Mouse (Mus musculus): ENCODE data around the gene Rps6ka3. TPM values are rescaled to one million over a fixed set of nuclear protein-coding genes. Genes with fewer than 3 reads are reported as not detected.

Rps6ka3 gene
- total RNA-seq (2021) = 10 to 100 TPM; 48.6 to 50.8 TPM
- long read RNA-seq, experiment 1, partial matches to known transcripts = 0 of 5 reads
- long read RNA-seq, experiment 1, other reads (novel, unspliced or antisense) = 5 of 5 reads
- long read RNA-seq, experiment 2, partial matches to known transcripts = 1 of 5 reads
- long read RNA-seq, experiment 2, other reads (novel, unspliced or antisense) = 4 of 5 reads

- no peak for DNase-seq
- intact Hi-C loops (cut with DNase I) = no loop called here
Observed at GRCm38 (mm10) chrX:159210007-159210406, at the start of gene Rps6ka3. Rps6ka3 (plus strand) TSS chrX:159210307.

- intact Hi-C loops (cut with DNase I) = loop anchor here (5.0 kb wide), 1 partner anchor 48 kb away; no protein-coding TSS in a partner anchor
- DNase-seq = no peak
Observed at GRCm38 (mm10) chrX:159169200-159169599, 40.9 kb upstream of the Rps6ka3 start.

GRCm38 (mm10) chrX:159171579-159171978 is 38.5 kb upstream of the Rps6ka3 start:
- no peak for DNase-seq
- intact Hi-C loops (cut with DNase I) = no loop called here

GRCm38 (mm10) chrX:159191581-159191980 is 18.5 kb upstream of the Rps6ka3 start:
- intact Hi-C loops (cut with DNase I) = no loop called here

GRCm38 (mm10) chrX:159199495-159199894 is 10.6 kb upstream of the Rps6ka3 start:
- DNase-seq = no peak
- intact Hi-C loops (cut with DNase I) = no loop called here

More at GRCm38 (mm10) chrX:159191581-159191980, 18.5 kb upstream of the Rps6ka3 start:
- DNase-seq = no peak

- intact Hi-C loops (cut with DNase I) = no loop called here
- DNase-seq = no peak
Observed at GRCm38 (mm10) chrX:159200101-159200500, 10.0 kb upstream of the Rps6ka3 start.

- intact Hi-C loops (cut with DNase I) = no loop called here
- DNase-seq = no peak
Observed at GRCm38 (mm10) chrX:159210892-159211583, 931 bp downstream of the Rps6ka3 start.

- intact Hi-C loops (cut with DNase I) = loop anchor here (5.0 kb wide), 1 partner anchor 48 kb away; no protein-coding TSS in a partner anchor
- DNase-seq = no peak
Observed at GRCm38 (mm10) chrX:159215253-159215652, 5.1 kb downstream of the Rps6ka3 start.

GRCm38 (mm10) chrX:159222474-159222873 is 12.4 kb downstream of the Rps6ka3 start:
- intact Hi-C loops (cut with DNase I) = no loop called here
- peak; percentile 3 to 10 for DNase-seq

- intact Hi-C loops (cut with DNase I) = no loop called here
- DNase-seq = no peak
Observed at GRCm38 (mm10) chrX:159237275-159237674, 27.2 kb downstream of the Rps6ka3 start.

- peak; percentile 24 to 40 for DNase-seq
- intact Hi-C loops (cut with DNase I) = no loop called here
Observed at GRCm38 (mm10) chrX:159254001-159254884, 44.1 kb downstream of the Rps6ka3 start.

- DNase-seq = peak; percentile 86 to 90
- intact Hi-C loops (cut with DNase I) = no loop called here
Observed at GRCm38 (mm10) chrX:159255123-159255978, 45.2 kb downstream of the Rps6ka3 start.

- intact Hi-C loops (cut with DNase I) = no loop called here
- peak in 1 of 2 experiments; percentile 10 for DNase-seq
Observed at GRCm38 (mm10) chrX:159256040-159256852, 46.1 kb downstream of the Rps6ka3 start.

- peak; percentile 42 to 47 for DNase-seq
- intact Hi-C loops (cut with DNase I) = no loop called here
Observed at GRCm38 (mm10) chrX:159256921-159257421, 46.9 kb downstream of the Rps6ka3 start.

GRCm38 (mm10) chrX:159264681-159265080 is 54.6 kb downstream of the Rps6ka3 start:
- DNase-seq = peak; percentile 3 to 18
- intact Hi-C loops (cut with DNase I) = loop anchor here (5.0 kb wide), 1 partner anchor 292 kb away; no protein-coding TSS in a partner anchor

- peak; percentile 30 to 56 for DNase-seq
- intact Hi-C loops (cut with DNase I) = loop anchor here (1.0 to 5.0 kb wide), 2 partner anchors 226 to 297 kb away; no protein-coding TSS in a partner anchor
Observed at GRCm38 (mm10) chrX:159269072-159269471, 59.0 kb downstream of the Rps6ka3 start.

- DNase-seq = peak; percentile 15 to 20
- intact Hi-C loops (cut with DNase I) = loop anchor here (2.0 kb wide), 1 partner anchor 34 kb away; no protein-coding TSS in a partner anchor
Observed at GRCm38 (mm10) chrX:159286765-159287164, 76.7 kb downstream of the Rps6ka3 start.

GRCm38 (mm10) chrX:159295879-159296278 is 85.8 kb downstream of the Rps6ka3 start:
- no peak for DNase-seq

More at GRCm38 (mm10) chrX:159295879-159296278, 85.8 kb downstream of the Rps6ka3 start:
- intact Hi-C loops (cut with DNase I) = no loop called here
